Mouse (Mus musculus): ENCODE measurements around the gene Rfx4. TPM values are rescaled to one million over a fixed set of nuclear protein-coding genes. Genes with fewer than 3 reads are reported as not detected.

Rfx4 gene
- total RNA-seq, 2 experiments from 2014 or later: 0.17 TPM; not detected in 1

DNA sequence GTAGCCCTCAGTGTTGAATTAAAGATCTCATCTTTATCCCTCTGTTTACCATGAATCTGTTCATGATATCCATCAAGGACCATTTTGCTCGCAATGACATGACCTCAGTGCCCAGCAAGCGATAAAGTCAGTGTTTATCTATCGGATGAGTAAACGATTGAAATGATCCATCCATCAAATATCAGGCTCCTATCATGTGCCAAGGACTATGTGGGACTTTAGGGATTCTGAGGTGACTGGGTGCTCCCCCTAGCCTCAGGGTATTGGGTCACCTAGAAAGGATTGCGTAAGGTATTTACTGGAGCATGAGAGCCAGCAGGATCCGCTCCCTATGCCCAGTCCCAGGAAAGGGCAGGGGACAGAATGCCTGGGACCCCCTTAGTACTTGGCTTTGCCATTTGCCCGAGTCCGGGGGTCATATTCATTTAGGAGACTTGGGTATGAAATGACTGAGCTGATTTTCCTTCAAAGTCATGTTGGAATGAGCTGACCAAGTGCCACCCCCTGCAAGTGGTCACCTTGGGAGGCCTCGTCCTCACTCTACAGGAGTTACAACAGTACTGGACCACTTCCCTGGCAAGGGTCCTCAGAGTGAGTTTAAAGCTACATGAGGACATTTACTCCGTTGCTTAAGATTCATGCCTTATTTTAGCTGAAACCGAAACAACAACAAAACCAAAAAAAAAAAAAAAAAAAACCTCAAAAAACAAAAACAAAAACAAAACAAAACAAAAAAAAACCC, 55.5 kb downstream of the Rfx4 start:
- no peak for DNase-seq (ENCODE audit: low spot score in 2 of 2)

DNA sequence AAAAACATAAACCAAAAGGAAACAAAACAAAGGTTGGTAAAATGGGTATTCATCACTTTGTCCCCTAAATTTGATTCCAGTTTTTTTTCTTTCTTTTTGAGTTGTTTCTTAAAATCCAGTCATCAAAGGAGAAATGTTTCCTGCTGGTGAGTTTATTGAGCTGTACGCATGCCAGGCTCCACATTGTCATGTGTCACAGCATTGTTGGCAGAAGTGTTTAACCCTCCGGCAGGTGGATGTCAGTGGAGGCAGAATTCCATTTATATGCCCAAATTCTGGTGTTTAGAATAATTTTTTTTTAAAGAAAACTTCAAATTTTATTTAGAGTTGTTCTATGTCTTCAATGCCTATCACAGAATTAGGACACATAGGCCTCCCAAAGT, 56.0 kb downstream of the Rfx4 start:
- no peak for DNase-seq (ENCODE audit: low spot score in 2 of 2)

DNA sequence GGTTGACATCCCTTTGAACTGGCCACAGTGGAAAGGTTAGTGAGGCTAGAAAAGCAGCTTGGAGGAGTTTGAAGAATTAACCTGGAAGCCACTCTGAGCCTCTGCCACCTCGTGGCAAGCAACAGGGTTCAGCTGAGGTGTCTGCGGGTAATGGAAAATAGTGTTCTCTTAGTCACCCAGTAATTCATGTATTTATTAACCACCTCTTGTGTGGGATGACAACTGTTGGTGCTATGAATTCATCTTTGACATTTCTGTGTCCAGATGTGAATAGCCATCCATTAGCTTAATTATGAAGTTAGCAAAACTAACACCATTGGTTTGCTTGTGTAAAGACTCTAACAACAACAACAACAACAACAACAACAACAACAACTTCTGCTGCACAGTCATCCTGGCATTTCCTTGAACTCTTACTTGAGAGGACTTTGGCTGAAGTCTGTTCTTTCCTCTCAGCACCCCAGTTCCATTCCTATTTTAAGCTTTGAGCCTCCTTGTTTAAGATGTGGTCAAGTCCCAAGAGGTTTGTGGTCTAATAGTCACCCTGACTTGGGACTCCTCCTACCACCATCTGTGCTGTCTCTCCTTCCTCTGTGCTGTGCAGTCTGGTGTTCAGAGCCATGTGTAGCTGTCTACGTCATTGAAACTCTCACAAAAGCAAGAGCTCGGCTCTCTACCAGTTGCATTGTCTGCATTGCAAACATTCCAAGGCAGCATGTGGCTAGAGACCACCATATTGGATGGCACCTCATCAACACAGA, 60.0 kb downstream of the Rfx4 start:
- DNase-seq (ENCODE audit: low spot score in 2 of 2): no peak

DNA sequence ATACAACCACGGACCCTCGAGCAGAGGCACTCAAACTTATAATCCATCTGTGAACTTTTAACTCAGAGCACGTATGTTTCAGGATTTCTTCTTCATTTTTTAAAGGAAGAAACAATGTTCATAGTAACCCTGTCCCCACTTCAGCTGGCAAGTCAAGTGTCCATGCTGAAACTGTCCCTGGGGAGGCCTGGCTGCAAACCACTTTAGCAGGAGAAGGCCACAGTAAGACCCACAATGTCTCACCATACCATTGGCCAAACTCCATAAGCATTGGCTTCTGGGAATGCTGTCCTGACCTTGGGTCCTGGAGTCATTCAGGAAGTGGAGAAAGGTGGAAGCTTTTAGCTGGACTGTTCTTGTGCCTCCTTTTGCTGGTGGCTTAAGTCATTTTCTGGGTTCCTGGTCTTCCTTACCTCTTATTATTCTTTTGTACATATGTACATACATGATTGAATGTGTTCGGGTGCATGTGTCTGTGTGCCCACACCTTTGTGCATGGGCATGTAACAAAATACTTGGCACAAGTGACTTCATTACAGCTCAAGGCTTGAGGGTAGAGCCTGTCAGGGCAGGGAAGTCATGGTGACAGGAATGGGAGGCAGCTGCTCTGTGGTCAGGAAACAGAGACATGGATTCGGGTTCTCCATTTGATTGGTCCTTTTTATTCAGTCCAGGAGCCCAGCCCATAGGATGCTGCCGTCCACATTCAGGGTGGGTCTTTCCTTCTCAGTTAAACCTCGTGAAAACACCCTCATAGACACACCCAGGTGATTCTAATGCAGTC, 61.4 kb downstream of the Rfx4 start:
- no peak for DNase-seq (ENCODE audit: low spot score in 2 of 2)

DNA sequence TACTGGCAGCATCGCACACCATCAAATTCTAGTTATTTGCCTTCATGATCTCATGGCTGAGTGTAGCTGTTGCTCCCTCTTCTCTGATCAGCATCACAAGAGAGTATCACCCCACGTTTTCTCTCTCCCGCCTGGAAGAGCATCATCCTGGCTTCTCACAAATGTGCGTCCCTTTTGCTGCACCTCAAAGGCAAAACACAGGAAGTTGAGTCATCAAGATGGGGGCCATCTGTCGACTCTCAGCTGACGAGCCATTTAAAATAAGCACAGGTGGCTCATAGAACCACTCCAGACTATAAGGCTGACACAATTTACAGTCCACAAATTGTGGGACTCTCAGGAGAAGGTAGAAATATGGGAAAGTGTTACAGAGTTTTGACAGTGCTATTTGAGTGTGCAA, 63.8 kb downstream of the Rfx4 start:
- no peak for DNase-seq (ENCODE audit: low spot score in 2 of 2)

DNA sequence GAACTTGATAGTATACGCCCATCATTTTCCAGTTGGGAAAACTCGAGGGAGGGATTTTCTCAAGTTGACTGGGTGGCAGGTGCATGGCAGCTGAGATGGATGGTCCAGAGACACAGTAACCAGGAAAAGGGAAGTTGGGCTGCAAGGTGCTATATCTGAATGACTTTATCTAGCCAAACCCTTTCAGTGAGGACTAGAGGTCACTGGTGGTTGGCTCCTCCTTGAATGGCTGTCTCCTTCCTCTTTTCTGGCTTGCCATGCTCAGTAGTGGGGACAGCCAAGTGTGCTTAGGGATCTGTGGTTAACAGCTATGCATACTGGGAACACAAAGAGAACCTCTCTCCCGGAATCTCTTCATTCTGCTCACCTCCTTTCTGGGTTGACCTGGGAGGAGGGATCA, 64.4 kb downstream of the Rfx4 start:
- DNase-seq (ENCODE audit: low spot score in 2 of 2): no peak

DNA sequence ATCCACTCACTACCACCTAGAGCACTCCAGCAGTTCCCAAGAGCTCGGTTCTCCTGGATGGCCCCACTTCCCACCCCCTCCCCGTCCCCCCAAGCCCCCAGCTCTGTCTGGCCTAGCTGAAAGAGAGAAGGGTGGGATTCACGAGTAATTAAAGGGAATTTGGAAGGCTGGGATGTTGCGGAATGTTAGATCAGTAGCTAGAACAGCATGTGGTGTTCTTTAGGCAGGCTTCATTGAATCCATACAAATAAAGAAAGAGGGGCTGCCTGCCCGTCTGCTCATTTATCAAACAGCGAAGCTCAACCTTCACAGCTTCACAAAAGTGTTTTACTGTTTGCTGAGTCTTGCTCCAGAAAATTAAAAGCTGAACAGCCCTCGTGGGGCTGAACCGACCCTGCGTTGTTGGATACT, 66.9 kb downstream of the Rfx4 start:
- DNase-seq (ENCODE audit: low spot score in 2 of 2): no peak

DNA sequence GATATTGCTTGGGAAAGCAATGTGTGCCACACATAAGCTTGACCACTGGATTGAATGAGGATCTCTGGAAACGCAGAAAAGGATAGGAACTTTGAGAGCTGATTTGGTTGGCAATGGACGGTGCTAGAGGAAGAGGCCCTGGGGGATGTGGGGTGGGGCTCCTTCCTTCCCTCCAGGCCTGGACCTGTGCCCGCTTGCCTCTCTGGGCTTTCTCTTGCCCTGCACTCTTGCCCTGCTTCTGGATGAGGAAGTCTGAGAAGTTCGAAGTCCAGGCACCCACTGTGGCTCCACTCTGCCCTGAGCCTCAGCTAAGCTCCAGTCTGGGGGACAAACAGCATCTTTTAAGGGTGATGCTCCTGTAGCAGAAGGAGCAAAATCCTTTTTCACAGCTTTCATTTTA, 67.8 kb downstream of the Rfx4 start:
- DNase-seq (ENCODE audit: low spot score in 2 of 2): no peak

DNA sequence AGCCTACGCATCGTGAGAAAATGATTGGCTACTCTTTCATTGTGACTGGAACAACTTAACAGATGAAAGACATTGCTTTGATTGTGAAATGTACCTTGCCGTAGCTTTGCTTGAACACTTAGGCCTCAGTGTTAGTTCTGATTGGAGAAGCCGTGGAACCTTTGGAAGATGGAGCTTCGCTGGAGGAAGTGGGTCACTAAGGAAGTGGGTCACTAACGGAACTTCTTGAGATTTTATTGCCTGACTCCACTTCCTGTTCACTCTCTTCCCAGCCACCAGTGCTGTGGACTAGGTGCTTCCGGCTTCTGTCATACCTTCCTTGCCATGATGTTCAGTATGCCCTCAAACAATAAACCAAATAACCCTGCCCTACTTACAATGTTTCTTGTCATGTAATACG, 73.1 kb downstream of the Rfx4 start:
- no peak for DNase-seq (ENCODE audit: low spot score in 2 of 2)

DNA sequence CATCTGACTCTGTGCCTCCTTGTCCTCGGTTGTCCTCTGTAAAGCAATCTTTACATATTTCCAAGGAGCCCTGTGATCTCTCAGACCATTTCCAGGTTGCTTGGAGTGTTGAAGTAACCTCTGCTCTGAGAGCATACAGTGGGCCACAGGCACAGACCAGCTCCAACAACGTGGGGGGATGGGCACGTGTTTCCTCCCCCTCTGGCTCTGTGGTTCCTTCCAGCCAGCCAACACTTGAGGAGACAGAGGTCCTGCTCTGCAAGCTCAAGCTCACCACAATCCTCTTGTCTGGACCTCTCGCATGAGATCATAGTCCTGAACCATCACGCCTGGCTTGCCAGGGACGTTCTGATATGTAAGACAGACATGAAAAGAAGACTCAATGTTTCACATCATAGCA, 79.7 kb downstream of the Rfx4 start:
- DNase-seq (ENCODE audit: low spot score in 2 of 2): no peak

DNA sequence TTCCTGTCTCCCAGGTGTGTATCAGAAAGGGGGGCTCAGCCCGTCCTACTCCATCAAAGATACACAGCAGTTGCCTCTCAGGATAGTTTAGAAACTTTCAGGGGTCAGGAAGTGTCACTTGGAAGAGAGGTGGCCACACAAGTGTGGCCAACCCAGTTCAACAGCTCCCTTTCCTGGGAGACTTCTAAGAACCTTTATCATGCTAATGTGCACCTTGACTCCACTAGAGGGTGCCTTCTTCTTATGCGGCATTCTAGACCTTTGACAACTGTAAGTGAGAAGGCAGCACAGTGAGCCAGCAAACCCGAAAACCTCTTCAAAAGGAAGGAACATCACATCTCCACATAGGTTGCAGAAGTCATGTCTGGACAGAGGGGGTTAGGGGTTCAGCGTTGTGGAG, 80.2 kb downstream of the Rfx4 start:
- DNase-seq (ENCODE audit: low spot score in 2 of 2): no peak

DNA sequence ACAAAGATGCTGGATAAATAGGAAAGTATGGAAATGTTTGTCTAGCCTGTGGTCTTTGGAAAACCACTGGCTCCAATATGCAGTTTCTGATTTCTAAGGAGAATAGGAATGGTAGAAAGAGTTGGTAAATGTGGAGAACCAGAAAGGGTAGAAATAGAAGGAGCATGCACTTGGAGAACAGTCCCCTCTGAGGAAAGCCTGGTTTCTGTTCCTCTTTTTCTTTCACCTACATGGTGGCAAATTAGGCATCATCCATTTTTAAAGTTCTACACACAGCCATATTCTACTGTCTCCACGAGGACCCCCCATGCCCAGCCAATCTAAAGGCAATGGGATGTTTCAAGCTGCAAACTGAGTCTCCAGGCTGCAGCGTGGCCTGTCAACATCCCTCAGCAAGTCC, 81.5 kb downstream of the Rfx4 start:
- DNase-seq (ENCODE audit: low spot score in 2 of 2): no peak

DNA sequence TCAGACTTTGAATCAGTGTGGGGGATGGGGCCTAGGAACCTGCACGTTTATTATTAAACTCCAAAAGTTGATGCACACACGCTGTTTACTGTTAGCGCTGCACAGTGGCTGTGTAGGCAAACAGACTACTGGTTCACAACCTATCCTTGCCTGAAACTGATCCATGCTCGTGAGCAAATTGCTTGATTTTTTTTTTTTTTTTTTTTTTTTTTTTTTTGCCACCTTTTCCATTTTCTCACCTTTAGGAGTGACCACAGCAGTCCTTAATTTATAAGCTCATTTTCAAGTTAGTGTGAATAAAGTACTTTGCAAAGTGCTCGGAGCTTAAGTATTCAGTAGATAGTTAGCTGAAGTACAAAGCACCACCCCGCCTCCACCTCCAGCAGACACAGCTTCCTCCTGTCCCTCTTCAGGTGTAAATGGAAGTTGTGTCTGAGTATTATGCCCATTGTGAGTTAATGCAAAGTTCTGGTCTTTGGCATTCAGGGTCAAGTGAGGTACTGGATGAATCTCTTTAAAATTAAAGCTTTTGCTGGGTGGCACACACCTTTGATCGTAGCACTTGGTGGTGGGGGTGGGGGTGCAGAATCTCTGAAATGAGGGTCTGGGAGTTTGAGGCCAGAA, 83.1 kb downstream of the Rfx4 start:
- no peak for DNase-seq (ENCODE audit: low spot score in 2 of 2)

DNA sequence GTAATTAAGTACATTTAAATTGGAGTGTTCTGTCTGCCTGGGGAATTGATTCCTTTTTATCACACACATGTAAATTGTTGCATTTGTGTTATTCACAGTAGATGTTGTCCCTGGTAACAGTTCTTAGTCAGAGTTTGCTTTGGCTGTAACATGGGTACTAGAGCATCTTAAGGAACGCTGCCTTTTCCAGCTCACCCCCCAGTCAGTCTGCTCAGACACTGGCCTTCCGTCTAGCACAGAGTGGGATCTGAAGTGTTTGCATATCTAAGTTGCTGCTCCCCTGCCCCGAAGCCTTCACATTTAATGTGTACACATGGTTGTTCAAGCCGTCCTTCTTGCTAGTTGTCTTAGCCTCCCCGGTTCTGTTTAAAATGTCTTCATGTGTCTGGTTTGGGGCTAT, 90.8 kb downstream of the Rfx4 start:
- DNase-seq (ENCODE audit: low spot score in 2 of 2): no peak

DNA sequence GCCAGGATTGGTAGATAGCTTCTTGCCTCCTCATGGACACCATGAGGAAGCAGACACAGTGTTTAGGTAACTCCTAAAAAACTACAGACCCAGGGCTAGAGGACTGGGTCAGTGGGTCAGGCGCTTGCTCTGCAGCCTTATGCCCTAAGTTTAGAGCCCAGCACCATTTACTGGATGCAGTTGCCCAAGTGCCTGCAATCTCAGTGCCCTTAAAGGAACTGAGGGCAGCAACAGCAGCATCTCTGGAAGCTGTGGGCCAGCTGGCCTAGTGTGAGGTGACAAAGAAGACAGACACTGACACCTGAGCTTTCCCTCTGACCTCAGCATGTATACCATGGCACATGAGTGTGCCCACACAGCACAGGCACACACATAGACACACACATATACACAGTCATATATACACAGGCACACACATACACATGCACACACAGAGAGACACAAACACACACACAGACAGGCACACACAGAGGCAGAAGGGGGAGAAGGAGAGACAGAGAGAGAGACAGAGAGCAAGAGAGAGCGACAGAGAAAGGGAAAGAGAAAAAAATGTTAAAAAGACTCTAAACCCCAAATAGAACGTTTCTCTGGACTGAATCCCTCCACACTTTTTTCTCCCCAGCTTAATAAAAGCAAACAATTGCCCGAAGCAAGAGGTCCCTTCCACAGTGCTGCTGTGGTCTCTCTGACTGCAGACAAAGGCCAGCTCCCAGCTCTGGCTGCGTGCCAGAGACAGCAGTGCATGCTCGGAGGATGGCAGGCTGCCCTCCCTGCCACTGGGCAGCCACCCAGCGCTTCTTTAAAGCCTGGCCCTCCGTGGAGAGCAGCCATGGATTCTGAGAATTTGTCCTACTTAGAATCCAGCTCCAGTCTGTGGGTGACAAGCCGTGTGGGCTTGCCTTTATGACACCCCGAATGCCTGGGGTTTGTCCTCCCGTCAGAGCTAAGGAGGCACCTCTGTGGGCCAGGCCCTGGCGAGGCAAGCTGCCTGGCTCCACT, 96.4 kb downstream of the Rfx4 start:
- peak; percentile 37 to 57 for DNase-seq (ENCODE audit: low spot score in 2 of 2)

DNA sequence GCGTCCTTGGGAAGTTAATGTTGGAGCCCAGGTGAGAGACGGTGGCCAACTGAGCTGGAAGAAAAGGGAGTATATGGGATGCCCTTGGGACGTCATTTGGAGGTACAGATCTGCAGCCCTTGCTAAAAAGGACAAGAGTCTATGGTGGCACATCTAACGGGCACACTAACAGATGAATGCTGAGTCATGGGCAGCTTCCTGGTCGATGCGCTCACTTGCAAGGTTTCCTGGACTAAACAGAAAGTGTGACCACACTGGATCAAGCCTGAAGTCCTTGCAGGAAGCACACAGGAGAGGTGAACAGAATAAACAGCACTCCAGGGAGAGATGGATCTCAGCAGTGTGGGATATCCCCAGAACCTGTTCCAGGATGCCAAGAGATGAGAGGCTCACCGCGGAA, 98.2 kb downstream of the Rfx4 start:
- DNase-seq (ENCODE audit: low spot score in 2 of 2): no peak

DNA sequence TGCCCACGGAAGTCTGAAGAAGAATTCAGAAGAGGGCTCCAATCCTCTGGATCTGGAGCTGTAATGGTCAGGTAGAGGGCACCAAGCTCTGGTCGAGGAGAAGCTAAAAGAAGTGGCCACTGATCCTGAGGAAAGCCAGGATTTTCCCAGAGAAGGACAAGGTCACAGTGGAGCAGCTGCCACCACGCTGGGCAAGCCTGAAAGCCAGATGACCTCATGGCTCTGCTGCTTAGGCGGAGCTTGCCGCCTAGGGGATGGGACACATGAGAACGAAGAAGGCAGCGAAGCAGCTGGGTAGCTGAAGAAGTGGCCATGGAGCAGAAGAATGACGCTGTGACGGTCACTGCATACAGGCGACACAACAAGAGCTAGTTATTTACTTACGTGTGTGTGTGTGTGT, 99.6 kb downstream of the Rfx4 start:
- DNase-seq (ENCODE audit: low spot score in 2 of 2): no peak

DNA sequence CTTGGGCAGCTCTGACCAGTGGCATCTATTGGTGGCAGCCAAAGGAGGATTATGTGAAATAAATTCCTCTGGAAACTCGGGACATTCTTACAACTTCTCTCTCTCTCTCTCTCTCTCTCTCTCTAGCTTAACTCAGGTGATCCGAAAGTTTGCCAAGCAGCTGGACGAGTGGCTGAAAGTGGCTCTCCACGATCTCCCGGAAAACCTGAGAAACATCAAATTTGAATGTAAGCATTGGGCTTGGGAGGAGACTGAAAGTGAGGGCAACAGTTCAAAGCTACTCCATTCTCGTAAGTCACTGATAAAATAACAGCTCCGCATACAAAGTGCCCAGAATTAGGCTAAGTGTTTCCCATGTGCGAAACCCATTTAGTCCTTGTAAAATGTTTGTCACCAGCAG, 102.5 kb downstream of the Rfx4 start:
- DNase-seq (ENCODE audit: low spot score in 2 of 2): no peak

DNA sequence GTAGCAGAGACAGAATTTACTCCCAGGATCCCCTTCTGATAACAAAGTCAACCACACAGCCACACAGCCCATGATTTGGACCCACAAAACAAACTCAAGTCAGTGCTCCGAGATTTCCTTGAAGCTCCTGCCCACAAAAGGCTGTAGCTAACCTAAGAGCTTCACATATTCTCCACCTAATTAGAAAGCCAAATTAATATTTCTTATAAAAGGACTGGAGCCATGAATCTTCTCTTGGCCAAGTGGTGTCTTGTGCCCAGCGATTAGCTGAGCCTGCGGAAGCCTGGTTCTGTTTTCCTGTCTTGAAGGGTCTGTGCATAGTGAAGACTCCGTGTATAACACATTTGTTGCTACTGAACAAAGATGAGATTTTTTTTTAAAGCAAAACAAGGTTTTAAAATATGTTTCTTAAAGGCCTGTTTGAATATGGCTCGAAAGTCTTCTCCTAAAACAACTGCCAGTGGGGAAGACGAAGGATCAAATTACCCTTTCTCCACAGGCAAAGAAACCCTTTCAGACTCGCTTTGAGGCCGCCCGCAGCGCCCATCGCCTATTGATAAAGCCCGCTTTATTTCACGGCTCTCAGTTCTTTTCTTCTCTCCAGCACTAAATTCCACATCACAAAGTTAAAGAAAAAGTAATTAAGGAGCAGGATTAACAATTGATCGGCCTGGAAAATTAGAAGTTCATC, 103.1 kb downstream of the Rfx4 start:
- DNase-seq (ENCODE audit: low spot score in 2 of 2): no peak
